Mouse (Mus musculus): Measurements from ENCODE around the gene Entpd1.

Gene Entpd1

DNA sequence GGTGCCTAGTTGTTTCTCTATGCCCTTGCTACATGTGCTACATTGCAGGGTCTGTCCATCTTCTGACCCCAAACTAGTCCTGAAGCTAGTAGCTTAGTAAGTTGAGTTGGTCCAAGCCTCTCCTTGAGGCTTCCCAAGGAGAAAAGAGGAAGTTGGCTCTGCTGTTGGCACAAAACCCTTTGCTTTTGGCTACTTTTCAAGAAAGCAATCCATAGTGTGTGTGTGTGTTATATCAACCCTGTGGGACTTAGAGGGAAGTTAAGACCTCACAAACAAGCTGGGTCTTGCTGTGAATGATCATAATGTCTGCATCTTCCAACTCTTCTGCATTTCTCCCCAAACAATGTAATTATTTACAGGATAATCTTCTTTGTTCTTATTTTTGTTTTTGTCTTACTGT is 16.8 kb downstream of the Entpd1 start:
- DNase-seq (ENCODE audit: low spot score in 2 of 2), result no peak

DNA sequence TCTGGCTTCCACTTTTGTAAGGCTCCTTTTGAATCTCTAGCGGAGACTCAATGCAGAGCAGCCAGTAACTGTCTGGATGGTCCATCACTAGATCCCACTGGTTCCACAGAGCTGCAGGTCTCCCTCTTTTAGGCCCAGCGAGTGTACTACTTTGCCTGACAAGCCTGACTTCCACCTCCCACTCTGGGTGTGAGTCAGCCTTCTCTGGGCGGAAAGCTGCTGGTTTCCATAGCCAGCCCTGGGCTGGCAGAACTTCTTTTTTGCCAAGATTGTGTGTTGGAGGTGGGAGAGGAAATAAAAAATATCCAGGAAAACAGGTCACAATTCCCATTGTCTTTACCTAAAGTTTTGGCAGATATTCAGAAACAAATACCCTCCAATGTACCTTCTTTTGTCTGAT is 17.9 kb downstream of the Entpd1 start:
- peak; percentile 67 to 68 for DNase-seq (ENCODE audit: low spot score in 2 of 2)

DNA sequence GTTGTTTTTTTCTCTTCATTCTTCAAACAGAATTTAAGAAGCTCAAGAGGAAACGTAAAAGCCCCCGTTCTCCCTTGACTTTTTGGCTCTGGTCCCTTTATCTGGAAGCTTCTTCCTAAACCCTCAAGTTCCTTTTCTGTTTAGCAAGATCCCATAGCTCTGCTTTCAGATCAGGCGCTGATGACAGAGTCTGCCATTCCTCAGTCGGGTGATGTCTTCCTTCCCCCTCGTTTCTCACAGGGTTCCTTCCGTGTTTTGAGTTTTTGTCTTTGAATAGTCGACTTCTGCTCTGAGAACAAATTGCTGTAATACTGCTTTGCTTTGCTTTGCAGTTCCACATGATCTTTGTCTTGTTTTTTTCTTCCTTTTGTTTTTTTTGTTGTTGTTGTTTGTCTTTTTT is 18.4 kb downstream of the Entpd1 start:
- DNase-seq (ENCODE audit: low spot score in 2 of 2), result peak; percentile 18 to 19

DNA sequence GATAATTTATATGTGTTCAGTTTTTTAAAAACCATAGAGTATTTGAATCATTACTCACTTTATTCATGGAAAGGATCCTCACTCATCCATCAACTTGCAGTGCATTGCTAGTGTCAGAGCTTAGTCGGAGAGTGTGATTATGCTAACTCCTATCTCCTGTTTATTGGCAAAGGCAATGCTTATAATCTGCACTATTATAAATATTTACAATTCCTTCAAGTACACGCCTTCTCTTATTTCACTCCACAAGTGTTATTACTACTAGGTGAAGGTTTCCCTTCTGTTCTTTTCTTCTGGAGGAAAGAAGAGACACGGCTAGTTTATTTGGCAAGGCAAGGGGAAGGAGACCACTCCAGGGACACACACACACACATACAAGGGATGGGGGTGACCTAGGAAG is 20.0 kb downstream of the Entpd1 start:
- no peak for DNase-seq (ENCODE audit: low spot score in 2 of 2)

DNA sequence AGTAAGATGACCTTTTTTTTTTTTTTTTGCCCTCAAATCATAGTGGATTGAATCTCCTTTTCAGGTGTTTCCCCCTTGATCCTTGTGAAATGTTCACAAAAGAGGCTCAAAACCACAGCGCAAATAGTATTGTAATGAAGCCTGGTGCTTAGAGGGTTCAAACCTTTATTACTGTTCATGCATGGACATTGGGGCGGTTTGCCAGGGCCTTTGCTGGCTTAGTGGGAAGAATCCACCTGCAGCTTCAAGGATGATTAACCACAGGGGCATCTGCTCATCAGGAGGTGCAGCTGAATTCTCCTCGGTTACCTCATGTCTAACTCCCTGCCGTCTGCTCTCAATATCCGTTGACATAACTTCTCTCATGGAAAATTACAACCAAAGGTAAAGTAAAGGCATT is 20.5 kb downstream of the Entpd1 start:
- DNase-seq (ENCODE audit: low spot score in 2 of 2), result no peak

DNA sequence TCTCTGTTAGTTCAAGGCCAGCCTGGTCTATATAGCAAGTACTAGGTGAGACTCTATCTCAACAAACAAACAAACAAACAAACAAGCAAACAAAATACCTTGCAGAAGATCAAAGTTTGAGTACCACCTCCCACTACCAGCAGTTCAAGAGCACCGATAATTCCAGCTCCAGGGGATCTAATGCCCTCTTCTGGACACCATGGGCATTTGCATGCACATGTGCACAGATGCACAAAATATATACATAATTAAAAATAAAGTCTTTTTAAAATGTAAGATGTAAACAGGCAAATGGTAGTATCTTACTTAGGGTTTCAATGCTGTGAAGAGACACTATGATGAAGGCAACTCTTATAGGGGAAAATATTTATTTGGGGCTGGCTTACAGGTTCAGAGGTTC is 21.0 kb downstream of the Entpd1 start:
- DNase-seq (ENCODE audit: low spot score in 2 of 2), result no peak

DNA sequence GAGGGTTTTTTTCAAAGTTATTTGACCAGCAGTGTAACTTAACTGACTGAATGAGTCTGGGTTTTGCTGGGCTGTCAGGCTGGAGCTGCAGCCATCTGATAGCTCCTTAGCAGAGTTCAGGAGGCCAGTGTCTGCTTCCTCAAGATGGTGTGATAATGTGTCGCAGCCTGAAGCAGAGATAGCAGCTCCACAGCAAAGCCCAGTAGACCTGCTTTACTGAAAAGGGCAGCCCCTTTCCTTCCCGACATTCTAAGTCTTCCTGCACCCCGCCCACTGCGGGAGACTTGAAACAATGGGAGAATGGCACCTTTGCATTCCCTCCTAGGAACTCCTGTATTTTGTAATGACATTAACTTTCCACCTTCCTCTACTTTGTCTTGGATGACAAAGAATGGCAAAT is 24.9 kb downstream of the Entpd1 start:
- DNase-seq (ENCODE audit: low spot score in 2 of 2), result no peak

DNA sequence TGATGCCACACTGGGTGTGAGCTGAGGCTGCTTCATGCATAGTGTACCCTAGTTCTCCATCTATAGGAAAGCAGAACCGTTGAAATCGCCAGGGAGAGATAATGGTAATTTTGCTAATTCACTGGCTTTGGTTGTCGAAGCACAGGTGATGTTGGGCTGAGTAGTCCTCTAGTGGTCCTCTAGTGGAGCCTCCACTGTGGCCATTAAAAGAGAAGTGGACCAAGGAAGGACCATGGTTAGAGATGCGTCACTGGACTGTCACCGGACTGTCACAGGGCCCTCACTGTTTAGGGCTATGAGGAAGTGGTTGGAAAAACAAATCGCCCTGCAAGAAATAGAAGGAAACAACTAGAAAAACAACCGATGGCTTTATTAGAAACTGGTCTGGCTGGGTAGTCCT is 25.4 kb downstream of the Entpd1 start:
- no peak for DNase-seq (ENCODE audit: low spot score in 2 of 2)

DNA sequence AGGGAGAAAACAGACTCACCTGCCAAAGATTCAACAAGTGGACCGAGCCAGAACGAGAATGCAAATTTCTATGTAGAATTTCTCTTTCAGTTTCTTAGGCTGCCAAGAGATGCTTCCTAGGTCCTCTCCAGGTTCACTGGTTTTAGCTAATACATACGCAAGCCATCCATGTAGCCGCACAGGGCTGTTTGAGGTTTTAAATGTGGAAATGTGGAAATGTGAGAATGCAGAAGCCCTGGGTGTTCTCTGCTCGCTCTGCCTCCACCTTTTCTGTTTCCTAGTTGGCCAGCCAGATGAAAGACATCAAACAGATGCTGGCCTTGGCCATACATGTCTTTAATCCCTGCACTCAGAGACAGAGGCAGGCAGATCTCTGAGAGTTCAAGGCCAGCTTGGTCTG is 26.4 kb downstream of the Entpd1 start:
- no peak for DNase-seq (ENCODE audit: low spot score in 2 of 2)

DNA sequence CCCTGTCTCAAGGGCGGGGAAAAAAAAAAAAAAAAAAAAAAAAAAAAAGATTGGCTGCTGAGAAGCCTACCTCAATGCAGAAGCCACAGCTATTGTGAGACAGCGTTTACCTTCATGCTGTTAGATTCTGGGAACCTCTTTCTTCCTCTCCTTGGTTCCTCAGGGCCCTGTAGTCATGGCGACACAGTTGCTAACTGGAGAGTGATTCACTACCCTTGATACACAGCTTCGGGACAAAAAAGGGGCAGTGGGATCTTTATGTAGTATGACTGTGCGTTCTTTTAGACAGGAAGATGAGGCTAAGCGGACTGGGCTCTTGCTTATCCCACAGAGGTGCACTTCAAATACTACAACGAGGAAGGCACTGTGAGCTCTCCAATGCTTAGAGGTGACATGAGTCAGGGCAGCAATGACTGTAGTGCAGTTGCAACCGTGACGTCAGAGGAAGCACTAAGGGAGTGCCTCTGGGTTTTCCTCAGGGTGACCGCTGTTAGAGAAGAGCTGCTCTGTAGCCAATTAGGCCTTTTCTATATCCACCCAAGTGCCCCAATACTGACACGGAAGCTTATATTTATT is 27.7 kb downstream of the Entpd1 start:
- no peak for DNase-seq (ENCODE audit: low spot score in 2 of 2)

DNA sequence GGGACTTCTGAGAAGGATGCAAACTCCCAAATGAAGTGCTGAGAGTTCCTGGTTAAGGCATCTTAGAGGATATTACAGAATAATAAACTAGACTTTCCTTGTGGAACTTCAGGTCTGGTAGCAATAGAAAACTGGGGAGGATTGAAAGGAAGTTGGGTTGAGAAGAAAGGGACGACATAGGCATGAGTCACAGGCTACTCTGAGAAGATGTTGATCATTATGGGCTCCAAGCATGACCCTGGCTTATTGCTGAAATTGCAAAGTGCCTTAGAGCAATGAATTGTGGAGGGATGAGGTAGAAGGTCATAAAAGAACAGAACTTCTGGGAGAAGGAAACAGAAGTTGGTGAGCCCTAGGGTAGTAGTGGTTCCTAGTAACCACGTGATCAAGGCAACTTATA is 28.6 kb downstream of the Entpd1 start:
- no peak for DNase-seq (ENCODE audit: low spot score in 2 of 2)

DNA sequence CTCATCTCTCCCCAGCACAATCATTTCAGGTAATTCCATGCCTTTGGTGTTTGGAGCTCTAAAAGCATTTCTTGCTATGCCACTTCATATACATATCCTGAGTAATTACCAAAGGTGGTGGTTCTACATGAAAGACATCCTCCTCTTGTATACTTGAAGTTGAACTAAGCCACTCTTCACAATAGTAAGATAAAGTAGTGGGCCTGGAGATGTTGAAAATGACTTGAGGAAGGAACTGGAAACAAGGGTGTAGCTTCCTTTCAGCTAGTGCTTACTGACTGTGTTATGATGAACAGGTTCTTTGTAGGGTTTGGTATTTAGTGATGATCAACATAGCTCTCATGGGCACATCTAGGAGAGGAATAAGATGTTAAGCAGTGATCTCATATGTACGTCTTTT is 31.7 kb downstream of the Entpd1 start:
- DNase-seq (ENCODE audit: low spot score in 2 of 2), result no peak

DNA sequence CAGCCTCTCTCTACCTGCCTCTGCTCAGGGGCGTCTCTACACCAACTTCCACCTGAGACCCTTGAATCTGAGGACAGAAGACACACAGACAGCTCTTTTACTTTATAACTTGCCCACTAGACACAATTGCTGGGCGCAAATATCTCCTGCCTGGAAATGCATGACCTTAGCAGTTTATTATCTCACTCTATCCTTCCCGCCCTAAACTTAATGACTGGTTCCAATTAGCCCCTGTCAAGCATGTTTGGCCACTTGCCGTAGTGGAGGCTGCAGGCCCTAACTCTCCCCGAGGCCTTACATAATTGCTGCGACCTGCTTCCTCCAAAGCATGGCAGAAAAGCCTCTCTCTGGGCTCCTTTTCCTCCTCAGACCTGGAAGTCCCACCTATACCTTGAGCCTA is 34.2 kb downstream of the Entpd1 start:
- no peak for DNase-seq (ENCODE audit: low spot score in 2 of 2)

DNA sequence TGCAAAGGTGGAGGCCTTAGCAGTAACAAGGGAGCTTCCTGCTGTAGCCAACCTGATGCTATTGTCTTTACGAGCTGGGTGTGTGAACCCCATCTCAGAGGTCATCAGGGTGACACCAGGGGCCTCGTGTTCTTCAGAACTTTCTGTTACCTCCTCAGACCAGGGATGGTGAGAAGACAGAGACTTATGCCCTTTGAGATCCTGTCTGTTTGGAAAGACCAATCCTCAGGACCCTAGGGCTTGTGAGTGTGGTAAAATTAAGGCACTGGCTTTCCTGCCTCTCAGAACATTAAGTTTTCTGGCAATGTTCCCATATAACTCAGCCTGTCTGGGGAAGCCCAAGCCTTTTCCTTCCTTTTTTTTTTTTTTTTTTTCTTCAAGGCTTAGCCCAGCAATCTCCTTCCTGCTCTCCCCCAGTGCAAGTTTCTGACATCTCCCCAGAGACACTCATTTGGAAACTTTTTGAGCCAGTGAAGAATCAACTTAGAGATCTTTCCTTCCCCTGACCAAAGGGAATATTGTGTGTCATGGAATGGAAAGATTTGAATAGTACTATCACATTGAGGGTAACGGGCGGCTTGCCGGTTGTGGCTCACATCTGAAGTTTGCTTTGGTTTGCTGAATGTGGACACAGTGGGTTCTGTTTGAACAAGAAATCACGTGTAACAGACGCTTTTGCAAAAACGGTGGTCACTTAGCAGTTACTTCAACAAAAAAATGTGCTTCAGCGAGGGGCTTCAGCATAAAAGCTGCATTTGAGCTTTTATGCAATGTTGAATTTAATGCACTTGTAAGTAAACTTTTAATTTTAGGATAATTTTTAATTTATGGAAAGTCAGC is 35.4 kb downstream of the Entpd1 start:
- DNase-seq (ENCODE audit: low spot score in 2 of 2), result no peak

DNA sequence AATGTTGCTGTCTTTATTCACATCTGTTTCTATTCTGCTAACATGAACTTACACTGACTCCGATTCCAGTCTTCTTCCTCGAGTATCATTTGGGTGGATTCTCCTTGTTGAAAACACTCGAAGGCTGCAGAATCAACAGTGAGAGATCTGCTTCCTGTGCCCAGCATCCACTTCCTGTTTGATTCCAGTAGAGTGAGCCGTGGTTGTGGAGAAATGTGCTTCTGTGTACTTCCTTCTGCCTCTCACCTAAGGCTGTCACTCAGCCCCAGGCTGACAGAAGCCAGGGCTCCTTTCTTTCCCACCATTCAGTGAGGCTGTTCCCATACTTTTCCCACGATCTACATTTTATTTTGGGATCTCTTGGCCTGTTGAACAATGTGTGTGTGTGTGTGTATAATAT is 37.9 kb downstream of the Entpd1 start:
- DNase-seq (ENCODE audit: low spot score in 2 of 2), result no peak

DNA sequence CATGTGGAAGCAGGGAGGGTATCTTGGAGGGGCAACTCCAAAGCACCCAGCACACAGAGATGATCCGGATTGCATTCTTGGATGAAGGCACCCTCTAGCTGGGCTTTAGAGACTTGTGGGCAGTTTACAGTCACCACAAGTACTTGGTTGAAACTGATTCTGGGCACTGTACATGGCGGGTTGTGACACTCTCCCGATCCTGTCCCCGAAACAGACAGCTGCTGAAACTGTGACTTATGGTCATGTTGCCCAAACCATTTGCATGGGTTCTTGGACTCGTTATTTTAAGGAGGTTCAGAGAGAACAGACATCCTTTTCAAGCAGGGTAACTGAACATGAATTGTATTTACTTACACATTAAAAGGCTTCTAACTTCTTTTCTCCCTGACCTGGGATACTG is 44.0 kb downstream of the Entpd1 start:
- no peak for DNase-seq (ENCODE audit: low spot score in 2 of 2)

DNA sequence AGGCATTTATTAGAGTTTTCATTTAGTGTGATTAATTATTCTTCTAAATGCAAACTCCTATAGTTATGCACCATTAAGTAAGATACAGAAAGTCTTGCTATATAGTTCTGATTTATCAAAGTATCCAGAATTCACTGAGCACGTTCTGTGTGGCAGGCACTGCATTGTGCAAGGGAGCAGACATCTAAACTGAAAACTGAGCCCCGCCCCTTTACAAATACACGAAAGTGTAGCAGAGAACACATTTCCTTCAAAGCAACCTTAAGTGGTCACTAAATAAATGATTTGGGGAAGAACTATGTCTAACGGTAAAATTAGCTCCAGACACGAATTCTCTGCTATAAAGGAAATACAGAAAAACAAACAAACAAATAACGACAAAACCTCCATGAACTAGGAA is 46.1 kb downstream of the Entpd1 start:
- DNase-seq (ENCODE audit: low spot score in 2 of 2), result no peak

DNA sequence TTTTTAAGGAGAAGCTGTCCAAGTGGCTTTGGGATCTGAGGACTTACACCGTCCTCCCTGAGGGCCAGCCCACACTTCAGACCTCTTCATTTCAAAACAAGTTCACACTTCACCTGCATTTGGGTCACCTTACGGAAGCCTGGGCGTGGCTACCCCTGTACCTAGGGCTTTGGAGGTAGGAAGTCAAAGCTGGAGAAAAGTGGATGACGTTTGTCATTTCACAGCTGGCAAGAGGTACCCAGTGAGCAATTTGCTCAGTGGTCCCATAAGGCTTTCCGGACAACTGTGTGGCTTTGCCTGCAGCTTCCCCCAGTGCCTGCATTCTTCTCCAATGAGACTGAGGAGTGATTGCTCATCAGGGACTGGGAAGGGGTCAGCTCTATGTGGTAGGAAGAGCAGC is 46.8 kb downstream of the Entpd1 start:
- no peak for DNase-seq (ENCODE audit: low spot score in 2 of 2)

DNA sequence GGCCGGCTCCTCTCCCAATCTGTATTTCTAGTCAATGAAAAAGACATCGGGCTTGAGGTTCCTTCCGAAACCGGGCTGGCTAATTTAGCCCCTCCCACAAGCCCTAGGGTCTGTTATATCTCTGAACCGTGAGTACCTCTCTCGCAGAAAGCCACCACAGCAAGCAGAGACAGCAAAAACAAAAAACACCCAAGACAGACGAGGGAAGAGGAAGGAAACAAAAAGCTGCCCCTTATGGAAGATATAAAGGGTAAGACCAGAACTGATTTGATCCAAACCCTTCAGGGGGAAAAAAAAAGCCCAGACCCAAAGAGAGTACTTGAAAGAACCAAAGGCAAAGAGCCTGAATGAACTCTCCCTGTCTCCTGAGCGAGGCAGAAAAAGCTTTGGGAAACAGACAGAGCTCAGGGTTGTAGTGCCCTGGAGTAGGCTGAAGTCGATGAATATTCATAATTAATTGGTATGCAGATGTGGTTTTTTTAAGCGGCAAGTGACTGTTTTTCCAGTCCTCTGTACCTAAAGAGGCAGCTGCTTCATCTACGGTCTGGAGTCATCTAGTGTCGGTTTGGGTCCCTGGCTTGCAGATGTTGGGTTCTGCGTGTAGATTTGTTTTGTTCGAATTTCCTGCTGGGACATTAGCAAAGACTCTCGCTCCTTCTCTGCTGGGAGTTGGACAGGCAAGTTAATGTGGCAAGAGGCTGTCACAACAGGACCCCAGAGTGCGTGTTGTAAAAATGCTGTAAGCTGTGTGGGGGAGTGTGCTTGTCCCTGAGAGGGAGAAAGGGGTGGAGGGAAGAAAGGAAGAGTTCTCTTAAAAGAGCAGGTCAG is 47.7 kb downstream of the Entpd1 start:
- DNase-seq (ENCODE audit: low spot score in 2 of 2), result peak; percentile 15 to 18

DNA sequence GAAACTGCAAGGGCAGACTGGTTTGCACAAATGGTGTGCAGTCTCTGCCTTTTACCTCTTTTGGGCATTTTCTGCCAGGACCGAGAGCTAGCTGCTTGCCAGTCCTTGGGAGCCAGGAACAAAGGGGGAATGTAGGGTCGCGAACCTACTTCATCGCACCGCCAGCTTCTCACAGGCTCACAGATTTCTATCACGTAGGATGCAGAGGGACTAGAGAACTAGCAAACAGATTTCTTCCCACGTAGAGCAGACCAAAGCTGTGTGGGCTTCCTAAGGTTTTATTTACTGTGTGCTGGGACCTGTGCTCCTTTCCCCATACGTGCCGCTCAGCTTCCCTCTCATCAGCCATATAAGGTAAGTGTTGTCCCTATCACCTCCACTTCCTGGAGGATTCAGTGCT is 48.3 kb downstream of the Entpd1 start:
- DNase-seq (ENCODE audit: low spot score in 2 of 2), result no peak

DNA sequence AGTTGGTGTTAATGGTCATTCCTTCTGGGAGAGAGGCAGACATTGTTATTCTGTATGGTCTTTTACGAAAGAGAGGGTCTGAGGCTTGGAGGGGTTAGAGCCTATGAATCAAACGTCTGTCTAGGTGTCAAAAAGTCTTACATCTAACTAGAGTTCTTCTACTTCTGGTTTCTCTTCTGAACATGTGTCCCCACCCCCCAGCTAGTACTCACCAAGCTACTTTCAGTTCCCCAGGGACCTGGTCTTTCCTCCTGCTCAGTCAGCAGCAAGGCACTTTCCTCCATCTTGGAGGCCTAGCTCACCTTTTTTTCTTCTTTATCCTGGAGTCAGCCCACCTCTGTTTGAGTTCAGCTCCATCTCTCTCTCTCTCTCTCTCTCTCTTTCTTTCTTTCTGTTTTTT is 48.9 kb downstream of the Entpd1 start:
- DNase-seq (ENCODE audit: low spot score in 2 of 2), result no peak

DNA sequence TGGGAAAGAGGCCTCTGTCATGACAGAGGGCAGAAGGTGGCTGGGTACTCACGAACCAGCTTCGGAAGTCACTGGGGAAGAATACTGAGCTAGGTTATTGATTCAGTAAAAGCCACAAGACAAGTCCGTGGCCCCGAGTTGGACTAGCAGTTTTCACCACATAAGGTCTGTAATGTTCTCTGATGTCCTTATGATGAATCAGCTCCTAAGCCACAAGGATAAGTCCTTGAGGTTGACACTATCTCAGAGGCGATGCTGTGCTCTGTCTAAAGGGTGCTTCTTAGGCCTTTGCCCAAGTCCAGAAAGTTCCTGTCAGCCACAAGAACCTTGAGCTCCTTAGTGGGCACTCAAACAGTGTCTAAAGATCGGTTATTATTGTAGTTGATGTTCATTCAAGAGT is 49.7 kb downstream of the Entpd1 start:
- DNase-seq (ENCODE audit: low spot score in 2 of 2), result no peak

DNA sequence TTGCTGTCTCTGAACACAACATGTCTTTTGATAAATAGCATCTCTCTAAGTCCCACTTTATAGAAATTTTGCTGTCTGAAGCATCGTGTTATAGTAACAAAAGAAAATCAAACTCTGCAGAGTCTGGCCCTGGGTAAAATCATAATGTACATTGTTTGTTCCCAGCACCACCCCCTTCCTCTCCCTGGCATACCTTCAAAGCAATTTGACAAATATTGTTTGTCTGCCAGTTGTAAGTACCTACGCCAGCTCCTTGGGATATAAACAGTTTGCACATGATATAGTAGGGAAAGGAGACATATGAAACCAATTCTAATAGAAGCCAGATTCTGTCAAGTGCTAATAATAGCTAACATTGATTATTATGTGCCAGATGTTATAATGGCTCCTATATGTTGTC is 50.6 kb downstream of the Entpd1 start:
- no peak for DNase-seq (ENCODE audit: low spot score in 2 of 2)

All from frontal cortex, postnatal 36 days (tissue).